Mouse (Mus musculus): Measurements from ENCODE around the gene Adprm. TPM values are rescaled to one million over a fixed set of nuclear protein-coding genes. Genes with fewer than 3 reads are reported as not detected.

Adprm gene
- polyA plus RNA-seq, 1 experiment from 2014 or later: 20.4 TPM

- no peak for ATAC-seq (ENCODE audit: insufficient number of reproducible peaks, insufficient read depth, low FRiP score, low read depth)
- 94% methylated on average over 9 of the region's 9 CpGs for WGBS
- H3K27ac ChIP-seq (replicated peaks in 1 of 2; ENCODE audit: control insufficient read depth in 1 of 2, insufficient read depth in 1 of 2, low read depth in 2 of 2, low read length in 2 of 2): no peak overlapping the region
- H3K27me3 ChIP-seq (ENCODE audit: control insufficient read depth, insufficient read depth, low read length): no peaks in the 10 kb centered on the region
- no peak overlapping the region for H3K4me3 ChIP-seq (ENCODE audit: control insufficient read depth in 1 of 2, insufficient read depth in 1 of 2, low read depth in 1 of 2, low read length in 2 of 2)
- no peak overlapping the region for H3K9ac ChIP-seq (ENCODE audit: low read length)
- no peaks in the 10 kb centered on the region for H3K9me3 ChIP-seq (ENCODE audit: control insufficient read depth, low read length)
- peaks cover 3 to 4% of the 10 kb centered on the region in 2 experiments; a peak in 2 of 4 replicates for H3K4me1 ChIP-seq (ENCODE audit: control insufficient read depth in 2 of 2, insufficient read depth in 2 of 2, low read length in 2 of 2)
- peaks cover 55% of the 10 kb centered on the region for H3K36me3 ChIP-seq (ENCODE audit: control insufficient read depth, insufficient read depth, low read length)
- no peak overlapping the region for H3K4me2 ChIP-seq (ENCODE audit: low read length)
These were observed 15.5 kb downstream of the Adprm start for GRCm38 (mm10) chr11:67036892-67037291.

- Histone ChIP-seq H3K4me2 (ENCODE audit: low read length) (no peak overlapping the region), H3K9ac (ENCODE audit: low read length) (no peak overlapping the region), H3K4me3 (ENCODE audit: control insufficient read depth in 1 of 2, insufficient read depth in 1 of 2, low read depth in 1 of 2, low read length in 2 of 2) (no peak overlapping the region), H3K27me3 (ENCODE audit: control insufficient read depth, insufficient read depth, low read length) (no peaks in the 10 kb centered on the region), H3K36me3 (ENCODE audit: control insufficient read depth, insufficient read depth, low read length) (peaks cover 49% of the 10 kb centered on the region), H3K4me1 (ENCODE audit: control insufficient read depth in 2 of 2, insufficient read depth in 2 of 2, low read length in 2 of 2) (peaks cover 3 to 4% of the 10 kb centered on the region in 2 experiments; a peak in 2 of 4 replicates), H3K27ac (replicated peaks in 1 of 2; ENCODE audit: control insufficient read depth in 1 of 2, insufficient read depth in 1 of 2, low read depth in 2 of 2, low read length in 2 of 2) (no peak overlapping the region), H3K9me3 (ENCODE audit: control insufficient read depth, low read length) (no peaks in the 10 kb centered on the region)
- 86% methylated on average over 6 of the region's 6 CpGs for WGBS
- ATAC-seq (ENCODE audit: insufficient number of reproducible peaks, insufficient read depth, low FRiP score, low read depth): no peak
These were observed 16.2 kb downstream of the Adprm start for GRCm38 (mm10) chr11:67036229-67036628.

- H3K36me3 ChIP-seq (ENCODE audit: control insufficient read depth, insufficient read depth, low read length): peaks cover 36% of the 10 kb centered on the region
- H3K9ac ChIP-seq (ENCODE audit: low read length): no peak overlapping the region
- H3K27me3 ChIP-seq (ENCODE audit: control insufficient read depth, insufficient read depth, low read length): no peaks in the 10 kb centered on the region
- no peak for ATAC-seq (ENCODE audit: insufficient number of reproducible peaks, insufficient read depth, low FRiP score, low read depth)
- H3K4me1 ChIP-seq (ENCODE audit: control insufficient read depth in 2 of 2, insufficient read depth in 2 of 2, low read length in 2 of 2): no peaks in the 10 kb centered on the region
- H3K27ac ChIP-seq (replicated peaks in 1 of 2; ENCODE audit: control insufficient read depth in 1 of 2, insufficient read depth in 1 of 2, low read depth in 2 of 2, low read length in 2 of 2): no peak overlapping the region
- no peak overlapping the region for H3K4me2 ChIP-seq (ENCODE audit: low read length)
- no peak overlapping the region for H3K4me3 ChIP-seq (ENCODE audit: control insufficient read depth in 1 of 2, insufficient read depth in 1 of 2, low read depth in 1 of 2, low read length in 2 of 2)
- 59% methylated on average over 4 of the region's 4 CpGs for WGBS
- no peaks in the 10 kb centered on the region for H3K9me3 ChIP-seq (ENCODE audit: control insufficient read depth, low read length)
These were observed 17.5 kb downstream of the Adprm start for GRCm38 (mm10) chr11:67034775-67035485.

GRCm38 (mm10) chr11:67031603-67031915 lies 20.8 kb downstream of the Adprm start:
- WGBS: 64% methylated on average over 2 of the region's 2 CpGs
- Histone ChIP-seq H3K4me2 (ENCODE audit: low read length) (no peak overlapping the region), H3K9ac (ENCODE audit: low read length) (no peak overlapping the region), H3K27me3 (ENCODE audit: control insufficient read depth, insufficient read depth, low read length) (no peaks in the 10 kb centered on the region), H3K9me3 (ENCODE audit: control insufficient read depth, low read length) (no peaks in the 10 kb centered on the region), H3K36me3 (ENCODE audit: control insufficient read depth, insufficient read depth, low read length) (peaks cover 5% of the 10 kb centered on the region), H3K4me1 (ENCODE audit: control insufficient read depth in 2 of 2, insufficient read depth in 2 of 2, low read length in 2 of 2) (no peaks in the 10 kb centered on the region), H3K4me3 (ENCODE audit: control insufficient read depth in 1 of 2, insufficient read depth in 1 of 2, low read depth in 1 of 2, low read length in 2 of 2) (no peak overlapping the region), H3K27ac (replicated peaks in 1 of 2; ENCODE audit: control insufficient read depth in 1 of 2, insufficient read depth in 1 of 2, low read depth in 2 of 2, low read length in 2 of 2) (no peak overlapping the region)
- ATAC-seq (ENCODE audit: insufficient number of reproducible peaks, insufficient read depth, low FRiP score, low read depth): no peak

DNA sequence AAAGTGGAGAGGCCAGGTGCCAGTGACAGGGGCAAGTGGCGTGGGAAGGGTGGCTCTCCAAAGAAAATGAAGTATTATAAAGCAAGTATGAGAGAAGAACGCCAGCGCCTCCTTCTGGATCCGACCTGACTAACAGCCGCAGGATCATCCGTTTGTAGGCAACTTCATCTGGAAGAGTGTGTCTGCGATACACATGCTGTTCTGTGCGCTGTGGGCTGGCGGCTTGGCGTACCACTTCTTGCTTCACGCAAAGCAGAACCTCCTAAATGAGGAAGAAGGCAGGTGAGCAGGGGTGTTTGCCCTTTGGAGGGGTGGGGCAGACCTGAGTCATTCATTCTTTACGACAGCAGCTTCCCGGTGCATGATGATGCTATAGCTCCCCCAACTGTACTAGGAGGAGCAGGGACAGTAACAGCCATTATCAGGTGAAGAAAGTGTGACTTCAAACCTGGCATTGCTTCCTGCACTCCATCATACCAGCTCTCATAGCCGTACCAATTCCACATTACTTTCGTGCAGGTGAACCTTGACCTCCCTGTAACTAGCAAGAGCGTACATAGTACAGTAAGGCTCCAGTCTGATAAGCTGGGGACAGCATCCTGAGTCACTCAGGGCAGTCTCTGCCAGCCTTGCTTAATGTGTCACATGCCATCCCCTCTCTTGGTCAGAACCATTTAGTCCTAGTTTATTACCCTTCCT lies 21.3 kb downstream of the Adprm start:
- H3K27me3 ChIP-seq (ENCODE audit: control insufficient read depth, insufficient read depth, low read length): no peaks in the 10 kb centered on the region
- H3K36me3 ChIP-seq (ENCODE audit: control insufficient read depth, insufficient read depth, low read length): no peaks in the 10 kb centered on the region
- H3K4me2 ChIP-seq (ENCODE audit: low read length): no peak overlapping the region
- H3K9me3 ChIP-seq (ENCODE audit: control insufficient read depth, low read length): no peaks in the 10 kb centered on the region
- H3K27ac ChIP-seq (replicated peaks in 1 of 2; ENCODE audit: control insufficient read depth in 1 of 2, insufficient read depth in 1 of 2, low read depth in 2 of 2, low read length in 2 of 2): no peak overlapping the region
- no peak overlapping the region for H3K4me3 ChIP-seq (ENCODE audit: control insufficient read depth in 1 of 2, insufficient read depth in 1 of 2, low read depth in 1 of 2, low read length in 2 of 2)
- 53% methylated on average over 16 of the region's 16 CpGs for WGBS
- H3K9ac ChIP-seq (ENCODE audit: low read length): no peak overlapping the region
- no peaks in the 10 kb centered on the region for H3K4me1 ChIP-seq (ENCODE audit: control insufficient read depth in 2 of 2, insufficient read depth in 2 of 2, low read length in 2 of 2)
- ATAC-seq (ENCODE audit: insufficient number of reproducible peaks, insufficient read depth, low FRiP score, low read depth): no peak

- under 1% methylated on average over 35 of the region's 35 CpGs for WGBS
- Histone ChIP-seq H3K27ac (replicated peaks in 1 of 2; ENCODE audit: control insufficient read depth in 1 of 2, insufficient read depth in 1 of 2, low read depth in 2 of 2, low read length in 2 of 2) (0 out of 4 replicates have a peak within 1 kb of the TSS, but pooled peaks of 1 of the 2 experiments have one; percentile 14), H3K4me3 (ENCODE audit: control insufficient read depth in 1 of 2, insufficient read depth in 1 of 2, low read depth in 1 of 2, low read length in 2 of 2) (peak within 1 kb of the TSS; percentile 42 to 67)
These were observed 27.4 kb downstream of the Adprm start, which contains the start of gene Tmem220 for GRCm38 (mm10) chr11:67024867-67025477. Gene Tmem220 (plus strand): TSS chr11:67025154.

GRCm38 (mm10) chr11:67023802-67024340 lies 28.5 kb downstream of the Adprm start:
- no peak overlapping the region for H3K4me2 ChIP-seq (ENCODE audit: low read length)
- WGBS: 53% methylated on average over 6 of the region's 6 CpGs

More at GRCm38 (mm10) chr11:67024867-67025477, 27.4 kb downstream of the Adprm start, which contains the start of gene Tmem220:
- H3K4me1 ChIP-seq (ENCODE audit: control insufficient read depth in 2 of 2, insufficient read depth in 2 of 2, low read length in 2 of 2): peaks cover 0 to 2% of the 10 kb centered on the region in 2 experiments; a peak in 2 of 4 replicates
- H3K27me3 ChIP-seq (ENCODE audit: control insufficient read depth, insufficient read depth, low read length): no peaks in the 10 kb centered on the region
- H3K9me3 ChIP-seq (ENCODE audit: control insufficient read depth, low read length): no peaks in the 10 kb centered on the region
- H3K9ac ChIP-seq (ENCODE audit: low read length): peak within 1 kb of the TSS; percentile 57
- peak; percentile 97 for ATAC-seq (ENCODE audit: insufficient number of reproducible peaks, insufficient read depth, low FRiP score, low read depth)
- peak within 1 kb of the TSS; percentile 60 for H3K4me2 ChIP-seq (ENCODE audit: low read length)
- no peaks in the 10 kb centered on the region for H3K36me3 ChIP-seq (ENCODE audit: control insufficient read depth, insufficient read depth, low read length)

More at GRCm38 (mm10) chr11:67023802-67024340, 28.5 kb downstream of the Adprm start:
- peaks cover 0 to 2% of the 10 kb centered on the region in 2 experiments; a peak in 2 of 4 replicates for H3K4me1 ChIP-seq (ENCODE audit: control insufficient read depth in 2 of 2, insufficient read depth in 2 of 2, low read length in 2 of 2)
- no peak overlapping the region for H3K27ac ChIP-seq (replicated peaks in 1 of 2; ENCODE audit: control insufficient read depth in 1 of 2, insufficient read depth in 1 of 2, low read depth in 2 of 2, low read length in 2 of 2)
- ATAC-seq (ENCODE audit: insufficient number of reproducible peaks, insufficient read depth, low FRiP score, low read depth): no peak
- no peaks in the 10 kb centered on the region for H3K36me3 ChIP-seq (ENCODE audit: control insufficient read depth, insufficient read depth, low read length)
- H3K27me3 ChIP-seq (ENCODE audit: control insufficient read depth, insufficient read depth, low read length): no peaks in the 10 kb centered on the region
- H3K4me3 ChIP-seq (ENCODE audit: control insufficient read depth in 1 of 2, insufficient read depth in 1 of 2, low read depth in 1 of 2, low read length in 2 of 2): no peak overlapping the region
- no peak overlapping the region for H3K9ac ChIP-seq (ENCODE audit: low read length)
- no peaks in the 10 kb centered on the region for H3K9me3 ChIP-seq (ENCODE audit: control insufficient read depth, low read length)
